Mouse (Mus musculus) intestine, embryonic 16.5 days (tissue): ENCODE results near the gene Patl2. TPM values are rescaled to one million over a fixed set of nuclear protein-coding genes. Genes with fewer than 3 reads are reported as not detected.
A peak's percentile ranks its signal among the peaks of the same experiment; 100 is the strongest.

Experiments used
- ATAC-seq: fragments of 200-750 bp; cut with Nextera tagmentation; 2 replicates; pipeline ENCODE4 v1.8.0; 2017; ENCODE audit warnings: moderate TSS enrichment, moderate library complexity
- H3K27ac ChIP-seq: fragments of 300-500 bp; sonication (generic); 2 replicates; pipeline ENCODE4 v1.5.1; 2014; ENCODE audit warnings: mild to moderate bottlenecking, low read length
- H3K27me3 ChIP-seq: fragments of 300-500 bp; sonication (generic); replicated peaks from 2 replicates; pipeline ENCODE4 v1.6.1; 2014; ENCODE audit warnings: low read length, control low read depth, mixed read lengths; ENCODE audit not compliant: control insufficient read depth, insufficient read depth
- H3K36me3 ChIP-seq: fragments of 300-500 bp; sonication (generic); 2 replicates; pipeline ENCODE4 v1.6.1; 2014; ENCODE audit warnings: low read length, control low read depth; ENCODE audit not compliant: control insufficient read depth, insufficient read depth
- H3K4me1 ChIP-seq: fragments of 300-500 bp; sonication (generic); 2 replicates; pipeline ENCODE4 v1.6.1; 2014; ENCODE audit warnings: low read length, control low read depth, mixed read lengths; ENCODE audit not compliant: control insufficient read depth, insufficient read depth
- H3K4me2 ChIP-seq: fragments of 300-500 bp; sonication (generic); 2 replicates; pipeline ENCODE4 v1.6.1; 2014; ENCODE audit warnings: low read depth, low read length, control low read depth
- H3K4me3 ChIP-seq: fragments of 300-500 bp; sonication (generic); 2 replicates; pipeline ENCODE4 v1.5.1; 2014; ENCODE audit warnings: mild to moderate bottlenecking, low read length
- H3K9ac ChIP-seq: fragments of 300-500 bp; sonication (generic); 2 replicates; pipeline ENCODE4 v1.6.1; 2014; ENCODE audit warnings: low read depth, low read length
- H3K9me3 ChIP-seq: fragments of 300-500 bp; sonication (generic); 2 replicates; pipeline ENCODE4 v1.6.1; 2016; ENCODE audit warnings: low read length, control low read depth; ENCODE audit not compliant: control insufficient read depth
- WGBS: fragments of 180-500 bp; shearing (Covaris S2); extraction: QIAGEN DNeasy Blood & Tissue Kit; methylation state at CpG from one replicate; pipeline ENCODE4 v1.1.7; 2014; 5-methylcytosine and 5-hydroxymethylcytosine counted together
- polyA plus RNA-seq: library from polyadenylated mRNA; unstranded; fragments of >200 nt; fragmentation: Nextera tagmentation; extraction: Ambion mirVana; gene quantifications from 2 replicates; pipeline ENCODE4 v1.2.1, GENCODE M21; 2015

The Patl2 gene
- polyA plus RNA-seq, 1 experiment from 2014 or later = 0.07 TPM

- Histone ChIP-seq H3K4me2 (no peak overlapping the region), H3K27me3 (no peaks in the 10 kb centered on the region), H3K9me3 (no peaks in the 10 kb centered on the region), H3K36me3 (no peaks in the 10 kb centered on the region), H3K4me3 (no peak overlapping the region), H3K9ac (no peak overlapping the region), H3K4me1 (no peaks in the 10 kb centered on the region), H3K27ac (no peak overlapping the region)
- WGBS = 81% methylated on average over 3 of the region's 3 CpGs
- peak; percentile 74 for ATAC-seq
Measured at GRCm38 (mm10) chr2:122186751-122187150, 762 bp upstream of the Patl2 start.

DNA sequence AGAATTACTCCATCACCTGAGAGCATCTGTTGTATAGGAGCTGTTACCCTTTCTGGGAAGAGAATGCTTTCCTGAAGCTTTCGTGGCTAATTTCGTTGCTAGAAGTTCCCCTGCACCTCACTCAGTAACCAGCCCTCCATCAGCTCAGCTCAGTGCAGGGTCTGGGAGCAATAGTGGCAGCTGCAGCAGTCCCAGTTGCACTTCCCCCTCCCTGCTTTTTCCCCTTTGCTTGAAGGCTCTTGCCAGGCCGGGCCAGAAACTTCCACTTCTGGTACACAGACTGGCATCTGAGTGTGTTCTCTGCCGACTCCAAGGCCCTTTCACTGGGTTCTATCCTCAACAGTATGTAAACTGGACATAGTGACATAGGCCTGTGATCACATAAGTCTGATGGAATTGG lies 903 bp downstream of the Patl2 start:
- WGBS = 87% methylated on average over 4 of the region's 4 CpGs
- Histone ChIP-seq H3K4me3 (no peak overlapping the region), H3K27me3 (no peaks in the 10 kb centered on the region)

GRCm38 (mm10) chr2:122180051-122180822 lies 5.8 kb downstream of the Patl2 start:
- H3K36me3 ChIP-seq = no peaks in the 10 kb centered on the region
- H3K9me3 ChIP-seq = no peaks in the 10 kb centered on the region
- no peak overlapping the region for H3K27ac ChIP-seq
- no peak overlapping the region for H3K4me2 ChIP-seq
- no peak overlapping the region for H3K4me3 ChIP-seq
- no peaks in the 10 kb centered on the region for H3K4me1 ChIP-seq
- H3K27me3 ChIP-seq = no peaks in the 10 kb centered on the region
- 74% methylated on average over 8 of the region's 8 CpGs for WGBS
- no peak for ATAC-seq
- no peak overlapping the region for H3K9ac ChIP-seq

More for the DNA sequence above, 903 bp downstream of the Patl2 start:
- Histone ChIP-seq H3K4me1 (no peaks in the 10 kb centered on the region), H3K27ac (no peak overlapping the region), H3K9ac (no peak overlapping the region), H3K4me2 (no peak overlapping the region), H3K9me3 (no peaks in the 10 kb centered on the region), H3K36me3 (no peaks in the 10 kb centered on the region)
- ATAC-seq = no peak

DNA sequence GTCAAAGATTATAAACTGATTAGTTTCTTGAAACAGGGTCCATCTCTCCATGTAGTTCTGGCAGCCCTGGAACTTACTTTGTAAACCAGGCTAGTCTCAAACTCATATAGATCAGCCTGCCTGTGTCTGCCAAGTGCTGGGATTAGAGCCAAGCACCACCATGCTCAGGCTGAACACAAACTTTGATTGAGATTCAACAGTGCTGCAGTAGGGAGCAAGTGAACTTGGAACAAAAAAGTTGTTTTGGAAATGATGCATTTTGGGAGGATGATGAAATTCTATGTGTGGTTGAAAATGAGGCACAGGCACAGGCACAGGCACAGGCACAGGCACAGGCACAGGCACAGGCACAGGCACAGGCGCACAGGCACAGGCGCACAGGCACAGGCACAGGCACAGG lies 13.8 kb downstream of the Patl2 start:
- H3K4me3 ChIP-seq = no peak overlapping the region
- H3K27me3 ChIP-seq = no peaks in the 10 kb centered on the region
- H3K4me1 ChIP-seq = no peaks in the 10 kb centered on the region
- WGBS = 98% methylated on average over 2 of the region's 2 CpGs
- no peak overlapping the region for H3K9ac ChIP-seq
- H3K36me3 ChIP-seq = no peaks in the 10 kb centered on the region
- H3K4me2 ChIP-seq = no peak overlapping the region
- no peak overlapping the region for H3K27ac ChIP-seq
- no peak for ATAC-seq
- H3K9me3 ChIP-seq = no peaks in the 10 kb centered on the region

DNA sequence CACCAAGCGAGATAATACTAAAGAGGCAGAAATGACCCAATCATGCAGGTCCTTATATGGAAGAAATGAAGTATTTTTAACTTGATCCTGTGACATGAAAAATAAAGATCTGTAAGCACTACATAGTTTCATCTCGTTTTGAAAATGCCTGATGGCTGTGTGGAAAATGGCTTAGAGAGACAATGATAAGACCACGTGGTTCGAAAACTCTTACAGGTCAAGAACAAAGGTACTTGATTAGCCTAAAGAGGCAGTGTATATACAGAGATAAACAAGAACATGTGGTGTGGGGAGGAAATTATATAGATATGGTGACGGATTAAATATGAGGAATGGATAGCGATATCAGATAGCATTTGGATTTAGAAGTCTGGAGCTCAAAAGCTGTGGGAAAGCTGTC lies 14.7 kb downstream of the Patl2 start:
- Histone ChIP-seq H3K27ac (no peak overlapping the region), H3K36me3 (no peaks in the 10 kb centered on the region)
- WGBS = 84% methylated on average over 6 of the region's 6 CpGs

GRCm38 (mm10) chr2:122164293-122164692 lies 21.7 kb downstream of the Patl2 start:
- Histone ChIP-seq H3K9me3 (no peaks in the 10 kb centered on the region), H3K4me1 (0 out of 2 replicates have a peak, but pooled peaks cover 3% of the 10 kb centered on the region), H3K9ac (no peak overlapping the region), H3K36me3 (no peaks in the 10 kb centered on the region), H3K4me3 (no peak overlapping the region), H3K4me2 (no peak overlapping the region), H3K27ac (no peak overlapping the region; the same call in 1 of the 2 replicates), H3K27me3 (no peaks in the 10 kb centered on the region)
- ATAC-seq = no peak
- 83% methylated on average over 11 of the region's 11 CpGs for WGBS

More for the DNA sequence above, 14.7 kb downstream of the Patl2 start:
- Histone ChIP-seq H3K4me1 (no peaks in the 10 kb centered on the region), H3K4me3 (no peak overlapping the region), H3K27me3 (no peaks in the 10 kb centered on the region), H3K9me3 (no peaks in the 10 kb centered on the region), H3K9ac (no peak overlapping the region), H3K4me2 (no peak overlapping the region)
- no peak for ATAC-seq

GRCm38 (mm10) chr2:122163430-122164195 lies 22.4 kb downstream of the Patl2 start:
- no peak overlapping the region; the same call in 1 of the 2 replicates for H3K27ac ChIP-seq
- WGBS = 73% methylated on average over 13 of the region's 13 CpGs

GRCm38 (mm10) chr2:122162529-122162928 lies 23.5 kb downstream of the Patl2 start:
- no peaks in the 10 kb centered on the region for H3K27me3 ChIP-seq
- no peaks in the 10 kb centered on the region for H3K36me3 ChIP-seq
- H3K4me3 ChIP-seq = no peak overlapping the region
- 0 out of 2 replicates have a peak, but pooled peaks cover 3% of the 10 kb centered on the region for H3K4me1 ChIP-seq
- H3K9ac ChIP-seq = no peak overlapping the region
- ATAC-seq = no peak
- H3K27ac ChIP-seq = no peak overlapping the region
- no peaks in the 10 kb centered on the region for H3K9me3 ChIP-seq
- WGBS = 78% methylated on average over 2 of the region's 2 CpGs
- no peak overlapping the region for H3K4me2 ChIP-seq

More at GRCm38 (mm10) chr2:122163430-122164195, 22.4 kb downstream of the Patl2 start:
- no peak overlapping the region for H3K4me3 ChIP-seq
- ATAC-seq = no peak
- 0 out of 2 replicates have a peak, but pooled peaks cover 3% of the 10 kb centered on the region for H3K4me1 ChIP-seq
- no peak overlapping the region for H3K9ac ChIP-seq
- H3K27me3 ChIP-seq = no peaks in the 10 kb centered on the region
- H3K9me3 ChIP-seq = no peaks in the 10 kb centered on the region
- no peaks in the 10 kb centered on the region for H3K36me3 ChIP-seq
- no peak overlapping the region for H3K4me2 ChIP-seq

- Histone ChIP-seq H3K27ac (0 out of 2 replicates have a peak overlapping the region, but pooled peaks have one; percentile 24), H3K9me3 (no peaks in the 10 kb centered on the region), H3K27me3 (no peaks in the 10 kb centered on the region), H3K9ac (no peak overlapping the region), H3K4me2 (no peak overlapping the region), H3K4me3 (no peak overlapping the region), H3K4me1 (0 out of 2 replicates have a peak, but pooled peaks cover 3% of the 10 kb centered on the region), H3K36me3 (no peaks in the 10 kb centered on the region)
- peak; percentile 36 for ATAC-seq
- WGBS = 31% methylated on average over 4 of the region's 4 CpGs
Measured at GRCm38 (mm10) chr2:122161542-122161941, 24.4 kb downstream of the Patl2 start.
